Mouse (Mus musculus): Measurements from ENCODE around the gene Trcg1. TPM values are rescaled to one million over a fixed set of nuclear protein-coding genes. Genes with fewer than 3 reads are reported as not detected.

Trcg1 gene
- polyA plus RNA-seq, 1 experiment from 2014 or later = not detected

GRCm38 (mm10) chr9:57261913-57262794, 25.8 kb downstream of the Trcg1 start, which contains the start of gene 1700017B05Rik:
Gene 1700017B05Rik (minus strand): TSS chr9:57262612.
- DNase-seq (ENCODE audit: low spot score) (peak; percentile 89), ATAC-seq (replicated peaks; ENCODE audit: low FRiP score, low TSS enrichment, low read depth) (peak; percentile 80)
- Histone ChIP-seq H3K27me3 (replicated peaks; ENCODE audit: control insufficient read depth, insufficient read depth, low read length) (no peaks in the 10 kb centered on the region), H3K9ac (ENCODE audit: low read length) (peak within 1 kb of the TSS; percentile 92), H3K4me2 (ENCODE audit: low read length) (peak within 1 kb of the TSS; percentile 89), H3K9me3 (ENCODE audit: control insufficient read depth, low read length) (no peaks in the 10 kb centered on the region), H3K4me1 (replicated peaks; ENCODE audit: control insufficient read depth, insufficient read depth, low read length) (peaks cover 37% of the 10 kb centered on the region), H3K4me3 (ENCODE audit: low read depth, low read length) (peak within 1 kb of the TSS; percentile 94), H3K36me3 (ENCODE audit: control insufficient read depth, insufficient read depth, low read length) (peaks cover 18% of the 10 kb centered on the region), H3K27ac (ENCODE audit: low read depth) (peak within 1 kb of the TSS; percentile 86)
- WGBS = under 1% methylated on average over 78 of the region's 87 CpGs

- DNase-seq (ENCODE audit: low spot score) = no peak
- H3K27ac ChIP-seq (ENCODE audit: low read depth) = peak overlapping the region; percentile 86
- H3K4me2 ChIP-seq (ENCODE audit: low read length) = peak overlapping the region; percentile 89
- 51% methylated on average over 13 of the region's 13 CpGs for WGBS
- peak overlapping the region; percentile 92 for H3K9ac ChIP-seq (ENCODE audit: low read length)
- no peak for ATAC-seq (replicated peaks; ENCODE audit: low FRiP score, low TSS enrichment, low read depth)
- peak overlapping the region; percentile 94 for H3K4me3 ChIP-seq (ENCODE audit: low read depth, low read length)
- H3K4me1 ChIP-seq (replicated peaks; ENCODE audit: control insufficient read depth, insufficient read depth, low read length) = peaks cover 37% of the 10 kb centered on the region
- peaks cover 9% of the 10 kb centered on the region for H3K36me3 ChIP-seq (ENCODE audit: control insufficient read depth, insufficient read depth, low read length)
- no peaks in the 10 kb centered on the region for H3K9me3 ChIP-seq (ENCODE audit: control insufficient read depth, low read length)
- no peaks in the 10 kb centered on the region for H3K27me3 ChIP-seq (replicated peaks; ENCODE audit: control insufficient read depth, insufficient read depth, low read length)
These were observed 26.7 kb downstream of the Trcg1 start for GRCm38 (mm10) chr9:57262795-57263684.

GRCm38 (mm10) chr9:57265125-57265524, 28.8 kb downstream of the Trcg1 start:
- no peak overlapping the region for H3K4me3 ChIP-seq (ENCODE audit: low read depth, low read length)
- H3K9ac ChIP-seq (ENCODE audit: low read length) = no peak overlapping the region
- H3K9me3 ChIP-seq (ENCODE audit: control insufficient read depth, low read length) = no peaks in the 10 kb centered on the region
- WGBS = 20% methylated on average over 5 of the region's 5 CpGs
- no peak overlapping the region for H3K27ac ChIP-seq (ENCODE audit: low read depth)
- H3K27me3 ChIP-seq (replicated peaks; ENCODE audit: control insufficient read depth, insufficient read depth, low read length) = no peaks in the 10 kb centered on the region
- H3K4me1 ChIP-seq (replicated peaks; ENCODE audit: control insufficient read depth, insufficient read depth, low read length) = peaks cover 33% of the 10 kb centered on the region
- ATAC-seq (replicated peaks; ENCODE audit: low FRiP score, low TSS enrichment, low read depth) = no peak
- no peak for DNase-seq (ENCODE audit: low spot score)
- no peak overlapping the region for H3K4me2 ChIP-seq (ENCODE audit: low read length)
- no peaks in the 10 kb centered on the region for H3K36me3 ChIP-seq (ENCODE audit: control insufficient read depth, insufficient read depth, low read length)

GRCm38 (mm10) chr9:57267421-57267820, 31.1 kb downstream of the Trcg1 start:
- no peak for ATAC-seq (replicated peaks; ENCODE audit: low FRiP score, low TSS enrichment, low read depth)
- Histone ChIP-seq H3K9ac (ENCODE audit: low read length) (no peak overlapping the region), H3K4me3 (ENCODE audit: low read depth, low read length) (no peak overlapping the region)

GRCm38 (mm10) chr9:57268078-57268477, 31.7 kb downstream of the Trcg1 start:
- Histone ChIP-seq H3K9ac (ENCODE audit: low read length) (no peak overlapping the region), H3K4me1 (replicated peaks; ENCODE audit: control insufficient read depth, insufficient read depth, low read length) (peaks cover 27% of the 10 kb centered on the region), H3K9me3 (ENCODE audit: control insufficient read depth, low read length) (no peaks in the 10 kb centered on the region), H3K27me3 (replicated peaks; ENCODE audit: control insufficient read depth, insufficient read depth, low read length) (no peaks in the 10 kb centered on the region), H3K36me3 (ENCODE audit: control insufficient read depth, insufficient read depth, low read length) (no peaks in the 10 kb centered on the region), H3K4me3 (ENCODE audit: low read depth, low read length) (no peak overlapping the region), H3K27ac (ENCODE audit: low read depth) (no peak overlapping the region), H3K4me2 (ENCODE audit: low read length) (no peak overlapping the region)
- DNase-seq (ENCODE audit: low spot score) (no peak), ATAC-seq (replicated peaks; ENCODE audit: low FRiP score, low TSS enrichment, low read depth) (no peak)
- 44% methylated on average over 10 of the region's 10 CpGs for WGBS

More at GRCm38 (mm10) chr9:57267421-57267820, 31.1 kb downstream of the Trcg1 start:
- Histone ChIP-seq H3K4me2 (ENCODE audit: low read length) (no peak overlapping the region), H3K36me3 (ENCODE audit: control insufficient read depth, insufficient read depth, low read length) (no peaks in the 10 kb centered on the region), H3K4me1 (replicated peaks; ENCODE audit: control insufficient read depth, insufficient read depth, low read length) (peaks cover 30% of the 10 kb centered on the region), H3K27ac (ENCODE audit: low read depth) (no peak overlapping the region), H3K27me3 (replicated peaks; ENCODE audit: control insufficient read depth, insufficient read depth, low read length) (no peaks in the 10 kb centered on the region), H3K9me3 (ENCODE audit: control insufficient read depth, low read length) (no peaks in the 10 kb centered on the region)
- no peak for DNase-seq (ENCODE audit: low spot score)
- WGBS = 59% methylated on average over 5 of the region's 5 CpGs

- H3K27ac ChIP-seq (ENCODE audit: low read depth) = no peak overlapping the region
These were observed 32.2 kb downstream of the Trcg1 start for GRCm38 (mm10) chr9:57268575-57268974.

GRCm38 (mm10) chr9:57269384-57269783, 33.0 kb downstream of the Trcg1 start:
- H3K27ac ChIP-seq (ENCODE audit: low read depth) = no peak overlapping the region
- H3K4me1 ChIP-seq (replicated peaks; ENCODE audit: control insufficient read depth, insufficient read depth, low read length) = peaks cover 39% of the 10 kb centered on the region

More at GRCm38 (mm10) chr9:57268575-57268974, 32.2 kb downstream of the Trcg1 start:
- no peak overlapping the region for H3K4me2 ChIP-seq (ENCODE audit: low read length)
- H3K36me3 ChIP-seq (ENCODE audit: control insufficient read depth, insufficient read depth, low read length) = no peaks in the 10 kb centered on the region
- H3K4me3 ChIP-seq (ENCODE audit: low read depth, low read length) = no peak overlapping the region
- no peak for ATAC-seq (replicated peaks; ENCODE audit: low FRiP score, low TSS enrichment, low read depth)
- H3K9ac ChIP-seq (ENCODE audit: low read length) = no peak overlapping the region
- H3K4me1 ChIP-seq (replicated peaks; ENCODE audit: control insufficient read depth, insufficient read depth, low read length) = peaks cover 32% of the 10 kb centered on the region
- no peak for DNase-seq (ENCODE audit: low spot score)
- H3K9me3 ChIP-seq (ENCODE audit: control insufficient read depth, low read length) = no peaks in the 10 kb centered on the region
- WGBS = 36% methylated on average over 3 of the region's 3 CpGs
- no peaks in the 10 kb centered on the region for H3K27me3 ChIP-seq (replicated peaks; ENCODE audit: control insufficient read depth, insufficient read depth, low read length)

GRCm38 (mm10) chr9:57270399-57270798, 34.0 kb downstream of the Trcg1 start:
- Histone ChIP-seq H3K36me3 (ENCODE audit: control insufficient read depth, insufficient read depth, low read length) (no peaks in the 10 kb centered on the region), H3K27ac (ENCODE audit: low read depth) (peak overlapping the region; percentile 34; the same call in 1 of the 2 replicates), H3K9ac (ENCODE audit: low read length) (no peak overlapping the region), H3K4me3 (ENCODE audit: low read depth, low read length) (no peak overlapping the region), H3K9me3 (ENCODE audit: control insufficient read depth, low read length) (no peaks in the 10 kb centered on the region), H3K4me2 (ENCODE audit: low read length) (no peak overlapping the region), H3K4me1 (replicated peaks; ENCODE audit: control insufficient read depth, insufficient read depth, low read length) (peaks cover 36% of the 10 kb centered on the region), H3K27me3 (replicated peaks; ENCODE audit: control insufficient read depth, insufficient read depth, low read length) (no peaks in the 10 kb centered on the region)
- no peak for DNase-seq (ENCODE audit: low spot score)
- ATAC-seq (replicated peaks; ENCODE audit: low FRiP score, low TSS enrichment, low read depth) = no peak
- WGBS = 31% methylated on average over 8 of the region's 8 CpGs

More at GRCm38 (mm10) chr9:57269384-57269783, 33.0 kb downstream of the Trcg1 start:
- Histone ChIP-seq H3K9me3 (ENCODE audit: control insufficient read depth, low read length) (no peaks in the 10 kb centered on the region), H3K36me3 (ENCODE audit: control insufficient read depth, insufficient read depth, low read length) (no peaks in the 10 kb centered on the region), H3K9ac (ENCODE audit: low read length) (no peak overlapping the region), H3K4me3 (ENCODE audit: low read depth, low read length) (no peak overlapping the region), H3K4me2 (ENCODE audit: low read length) (no peak overlapping the region), H3K27me3 (replicated peaks; ENCODE audit: control insufficient read depth, insufficient read depth, low read length) (no peaks in the 10 kb centered on the region)
- 41% methylated on average over 1 of the region's 1 CpGs for WGBS
- DNase-seq (ENCODE audit: low spot score) (no peak), ATAC-seq (replicated peaks; ENCODE audit: low FRiP score, low TSS enrichment, low read depth) (no peak)

All from intestine, embryonic 14.5 days (tissue).